Mouse (Mus musculus): ENCODE data around the gene F2rl1. TPM values are rescaled to one million over a fixed set of nuclear protein-coding genes. Genes with fewer than 3 reads are reported as not detected.
"Not testable (repeated sequence)": the region's sequence is repeated elsewhere in the genome, so short reads cannot be mapped to it uniquely, and the experiment has no call there.

F2rl1 gene
- polyA plus RNA-seq, 1 experiment from 2014 or later = 0.25 TPM

GRCm38 (mm10) chr13:95548856-95549255, 23.8 kb upstream of the F2rl1 start:
- Histone ChIP-seq H3K27me3 (no peaks in the 10 kb centered on the region), H3K36me3 (no peaks in the 10 kb centered on the region), H3K9ac (no peak overlapping the region), H3K4me3 (no peak overlapping the region), H3K27ac (peak overlapping the region; percentile 49), H3K4me1 (peaks cover 30% of the 10 kb centered on the region), H3K4me2 (replicated peaks) (peak overlapping the region; percentile 39), H3K9me3 (replicated peaks) (no peaks in the 10 kb centered on the region)
- ATAC-seq (ENCODE audit: low FRiP score) = no peak; the same call in 1 of the 2 replicates
- WGBS = 16% methylated on average over 6 of the region's 6 CpGs

- Histone ChIP-seq H3K4me2 (replicated peaks) (peak overlapping the region; percentile 39), H3K9ac (no peak overlapping the region), H3K4me3 (no peak overlapping the region), H3K36me3 (no peaks in the 10 kb centered on the region), H3K27me3 (no peaks in the 10 kb centered on the region), H3K27ac (peak overlapping the region; percentile 49), H3K9me3 (replicated peaks) (no peaks in the 10 kb centered on the region), H3K4me1 (peaks cover 30% of the 10 kb centered on the region)
- 20% methylated on average over 20 of the region's 20 CpGs for WGBS
- no peak for ATAC-seq (ENCODE audit: low FRiP score)
Measured at GRCm38 (mm10) chr13:95548291-95548789, 23.3 kb upstream of the F2rl1 start.

- Histone ChIP-seq H3K4me3 (no peak overlapping the region), H3K9me3 (replicated peaks) (no peaks in the 10 kb centered on the region), H3K4me2 (replicated peaks) (0 out of 2 replicates have a peak overlapping the region, but pooled peaks have one; percentile 6), H3K9ac (peak overlapping the region; percentile 15; the same call in 1 of the 2 replicates), H3K27ac (peak overlapping the region; percentile 35), H3K36me3 (no peaks in the 10 kb centered on the region), H3K27me3 (no peaks in the 10 kb centered on the region), H3K4me1 (peaks cover 30% of the 10 kb centered on the region)
- peak; percentile 63 for ATAC-seq (ENCODE audit: low FRiP score)
- WGBS = 22% methylated on average over 12 of the region's 12 CpGs
Measured at GRCm38 (mm10) chr13:95547090-95547611, 22.1 kb upstream of the F2rl1 start.

DNA sequence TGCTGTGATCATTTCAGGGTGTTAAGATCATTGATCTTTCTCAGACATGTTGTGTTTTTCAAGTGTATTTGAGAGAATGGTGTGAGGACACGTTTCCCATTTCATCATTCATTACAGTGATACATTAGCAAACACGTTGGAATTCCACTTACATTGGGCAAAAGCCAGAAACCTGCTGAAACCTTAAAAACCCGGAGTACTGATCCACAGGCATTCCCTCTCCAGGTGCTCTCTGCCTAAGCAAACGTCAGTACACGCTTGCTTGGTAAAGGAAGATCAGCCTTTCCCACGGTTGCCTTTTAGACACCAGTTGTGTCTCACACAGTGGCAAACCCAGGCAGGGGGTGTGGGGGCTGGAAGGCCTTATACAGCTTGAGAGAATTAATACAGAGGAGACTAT, 21.2 kb upstream of the F2rl1 start:
- Histone ChIP-seq H3K4me3 (no peak overlapping the region), H3K27ac (no peak overlapping the region), H3K9ac (no peak overlapping the region), H3K4me1 (peaks cover 30% of the 10 kb centered on the region), H3K27me3 (no peaks in the 10 kb centered on the region), H3K9me3 (replicated peaks) (no peaks in the 10 kb centered on the region), H3K4me2 (replicated peaks) (no peak overlapping the region), H3K36me3 (no peaks in the 10 kb centered on the region)
- no peak for ATAC-seq (ENCODE audit: low FRiP score)
- 66% methylated on average over 6 of the region's 6 CpGs for whole genome bisulfite sequencing

GRCm38 (mm10) chr13:95545729-95546186, 20.7 kb upstream of the F2rl1 start:
- ATAC-seq (ENCODE audit: low FRiP score) = no peak
- Histone ChIP-seq H3K36me3 (no peaks in the 10 kb centered on the region), H3K4me1 (peaks cover 30% of the 10 kb centered on the region), H3K4me3 (no peak overlapping the region), H3K27ac (0 out of 2 replicates have a peak overlapping the region, but pooled peaks have one; percentile 24), H3K9me3 (replicated peaks) (no peaks in the 10 kb centered on the region), H3K4me2 (replicated peaks) (no peak overlapping the region), H3K9ac (no peak overlapping the region), H3K27me3 (no peaks in the 10 kb centered on the region)
- WGBS = 78% methylated on average over 7 of the region's 7 CpGs

GRCm38 (mm10) chr13:95538021-95538420, 13.0 kb upstream of the F2rl1 start:
- H3K4me1 ChIP-seq = peaks cover 27% of the 10 kb centered on the region
- H3K27ac ChIP-seq = no peak overlapping the region
- 76% methylated on average over 5 of the region's 5 CpGs for WGBS
- H3K9ac ChIP-seq = no peak overlapping the region
- H3K4me3 ChIP-seq = no peak overlapping the region
- no peak for ATAC-seq (ENCODE audit: low FRiP score)
- H3K9me3 ChIP-seq (replicated peaks) = no peaks in the 10 kb centered on the region
- H3K36me3 ChIP-seq = no peaks in the 10 kb centered on the region
- no peak overlapping the region for H3K4me2 ChIP-seq (replicated peaks)
- H3K27me3 ChIP-seq = no peaks in the 10 kb centered on the region

GRCm38 (mm10) chr13:95536117-95536493, 11.1 kb upstream of the F2rl1 start:
- WGBS = 27% methylated on average over 5 of the region's 5 CpGs
- Histone ChIP-seq H3K27me3 (no peaks in the 10 kb centered on the region), H3K4me3 (no peak overlapping the region), H3K9me3 (replicated peaks) (no peaks in the 10 kb centered on the region), H3K4me1 (peaks cover 27% of the 10 kb centered on the region), H3K36me3 (no peaks in the 10 kb centered on the region), H3K9ac (no peak overlapping the region), H3K4me2 (replicated peaks) (no peak overlapping the region), H3K27ac (no peak overlapping the region)
- ATAC-seq (ENCODE audit: low FRiP score) = no peak

DNA sequence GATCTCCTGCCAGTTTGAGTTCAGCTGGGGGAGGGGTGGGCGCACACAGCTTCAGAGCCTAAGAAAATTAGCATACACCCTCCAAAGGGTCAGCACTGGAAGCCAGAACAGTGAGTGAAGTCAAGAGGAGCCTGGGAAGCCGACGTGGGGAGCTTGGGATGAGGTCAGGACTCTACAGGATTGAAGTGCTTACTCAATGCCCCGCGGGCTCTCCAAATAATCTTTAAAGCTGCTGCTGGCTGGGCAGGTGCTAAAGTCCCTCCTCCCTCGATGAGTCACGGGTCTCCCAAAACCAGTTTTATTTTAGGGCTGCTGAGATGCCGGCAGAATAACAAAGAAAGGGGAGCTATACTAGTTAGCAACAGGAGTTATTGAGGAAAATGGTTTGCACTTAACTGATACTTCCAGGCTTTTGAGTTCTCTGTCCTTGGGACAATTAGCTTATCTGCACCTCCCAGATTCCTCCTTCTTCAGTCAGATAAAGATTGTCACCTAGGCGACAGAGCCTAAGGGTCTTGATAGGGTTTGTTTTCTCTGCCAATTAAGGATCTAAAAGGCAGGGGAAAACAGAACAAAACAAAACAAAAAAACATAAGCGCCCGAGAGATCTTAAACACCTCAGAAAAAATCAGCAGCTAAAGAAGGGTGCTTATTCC, 10.6 kb upstream of the F2rl1 start:
- Histone ChIP-seq H3K27me3 (no peaks in the 10 kb centered on the region), H3K36me3 (no peaks in the 10 kb centered on the region), H3K9ac (no peak overlapping the region), H3K4me1 (peaks cover 27% of the 10 kb centered on the region), H3K4me2 (replicated peaks) (peak overlapping the region; percentile 3; the same call in 1 of the 2 replicates), H3K4me3 (no peak overlapping the region), H3K27ac (no peak overlapping the region), H3K9me3 (replicated peaks) (no peaks in the 10 kb centered on the region)
- WGBS = 6% methylated on average over 11 of the region's 11 CpGs
- peak; percentile 31; the same call in 1 of the 2 replicates for ATAC-seq (ENCODE audit: low FRiP score)

- H3K27ac ChIP-seq = no peak overlapping the region
- H3K9me3 ChIP-seq (replicated peaks) = no peaks in the 10 kb centered on the region
- H3K9ac ChIP-seq = no peak overlapping the region
- H3K4me1 ChIP-seq = peaks cover 27% of the 10 kb centered on the region
- no peak overlapping the region for H3K4me3 ChIP-seq
- no peak for ATAC-seq (ENCODE audit: low FRiP score)
- no peaks in the 10 kb centered on the region for H3K27me3 ChIP-seq
- peak overlapping the region; percentile 3 for H3K4me2 ChIP-seq (replicated peaks)
- no peaks in the 10 kb centered on the region for H3K36me3 ChIP-seq
- WGBS = 3% methylated on average over 6 of the region's 6 CpGs
Measured at GRCm38 (mm10) chr13:95535026-95535425, 10.0 kb upstream of the F2rl1 start.

GRCm38 (mm10) chr13:95534131-95534561, 9.1 kb upstream of the F2rl1 start:
- H3K4me3 ChIP-seq = no peak overlapping the region
- H3K27ac ChIP-seq = no peak overlapping the region
- peaks cover 27% of the 10 kb centered on the region for H3K4me1 ChIP-seq
- H3K27me3 ChIP-seq = 0 out of 2 replicates have a peak, but pooled peaks cover 4% of the 10 kb centered on the region
- no peaks in the 10 kb centered on the region for H3K9me3 ChIP-seq (replicated peaks)
- ATAC-seq (ENCODE audit: low FRiP score) = peak; percentile 75
- H3K4me2 ChIP-seq (replicated peaks) = peak overlapping the region; percentile 41
- H3K36me3 ChIP-seq = no peaks in the 10 kb centered on the region
- 2% methylated on average over 5 of the region's 5 CpGs for WGBS
- H3K9ac ChIP-seq = peak overlapping the region; percentile 5; the same call in 1 of the 2 replicates

DNA sequence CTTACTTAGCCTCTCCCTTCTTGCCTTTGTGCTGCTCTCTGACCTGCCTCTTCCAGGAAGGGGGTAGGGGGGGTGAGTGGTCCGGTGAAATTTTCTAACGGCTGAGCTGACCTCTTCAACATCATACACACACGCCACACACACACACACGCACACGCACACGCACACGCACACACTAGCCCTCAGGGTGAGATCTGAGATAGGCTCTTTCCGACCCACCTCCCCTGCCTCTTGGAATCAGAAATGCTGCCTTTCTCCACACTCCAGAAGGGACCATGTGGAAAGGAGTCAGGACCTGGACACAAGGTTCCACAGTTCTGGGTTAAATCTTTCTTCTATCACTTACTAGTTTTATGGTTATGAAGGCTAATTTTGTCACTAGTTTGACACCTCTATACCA, 8.6 kb upstream of the F2rl1 start:
- Histone ChIP-seq H3K9me3 (replicated peaks) (no peaks in the 10 kb centered on the region), H3K9ac (no peak overlapping the region), H3K4me3 (no peak overlapping the region), H3K4me1 (peaks cover 27% of the 10 kb centered on the region), H3K27ac (no peak overlapping the region), H3K4me2 (replicated peaks) (peak overlapping the region; percentile 41; the same call in 1 of the 2 replicates), H3K27me3 (0 out of 2 replicates have a peak, but pooled peaks cover 4% of the 10 kb centered on the region), H3K36me3 (no peaks in the 10 kb centered on the region)
- WGBS = 22% methylated on average over 8 of the region's 8 CpGs
- peak; percentile 21; the same call in 1 of the 2 replicates for ATAC-seq (ENCODE audit: low FRiP score)

GRCm38 (mm10) chr13:95533121-95533520, 8.1 kb upstream of the F2rl1 start:
- not testable (repeated sequence) for H3K4me2 ChIP-seq (replicated peaks); H3K27ac ChIP-seq; H3K27me3 ChIP-seq; H3K9ac ChIP-seq; H3K9me3 ChIP-seq (replicated peaks); ATAC-seq (ENCODE audit: low FRiP score); H3K4me3 ChIP-seq; H3K36me3 ChIP-seq
- H3K4me1 ChIP-seq = peaks cover 27% of the 10 kb centered on the region
- WGBS = 68% methylated on average over 4 of the region's 5 CpGs

All from hindbrain, embryonic 12.5 days (tissue).